Mouse (Mus musculus): ENCODE data around the gene Smco3.

GRCm38 (mm10) chr6:136803093-136803738 is 32.0 kb downstream of the Smco3 start:
- TF ChIP-seq CTCF (IDR thresholded peaks at IDR 0.05; ENCODE audit: insufficient read depth, low read length), result no peak
- no peak for TF ChIP-seq POLR2A (IDR thresholded peaks at IDR 0.05; ENCODE audit: borderline replicate concordance, extremely low read depth, low read depth, low read length)

All from lung, adult 2 months (tissue).